Mouse (Mus musculus): Measurements from ENCODE around the gene Lypd6b. TPM values are rescaled to one million over a fixed set of nuclear protein-coding genes. Genes with fewer than 3 reads are reported as not detected.

Gene Lypd6b
- polyA plus RNA-seq, 1 experiment from 2014 or later, result 2.0 TPM

DNA sequence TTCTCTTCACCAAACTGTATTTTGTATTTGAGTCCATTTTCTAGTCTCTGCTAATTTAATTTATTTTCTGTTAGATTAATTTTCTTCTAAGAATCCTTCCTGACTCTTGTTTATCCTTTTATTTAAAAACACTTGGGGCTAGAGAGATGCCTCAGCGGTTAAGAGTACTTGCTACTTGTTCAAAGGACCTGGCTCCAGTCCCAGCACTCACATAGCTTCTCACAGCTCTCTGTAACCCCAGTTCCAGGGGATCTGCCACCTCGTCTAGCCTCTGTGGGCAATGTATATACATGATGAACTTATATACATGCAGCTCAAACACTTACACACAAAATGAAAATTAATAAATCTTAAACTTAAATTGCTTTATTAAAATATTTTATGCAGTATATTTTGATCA lies 103.2 kb downstream of the Lypd6b start:
- no peak for ATAC-seq
- H3K27me3 ChIP-seq (replicated peaks), result no peaks in the 10 kb centered on the region
- no peaks in the 10 kb centered on the region for H3K4me1 ChIP-seq (replicated peaks)
- H3K4me2 ChIP-seq (replicated peaks), result no peak overlapping the region
- H3K36me3 ChIP-seq, result no peaks in the 10 kb centered on the region
- H3K9ac ChIP-seq, result no peak overlapping the region
- 39% methylated on average over 2 of the region's 2 CpGs for WGBS
- no peak overlapping the region for H3K4me3 ChIP-seq (replicated peaks)
- H3K27ac ChIP-seq, result no peak overlapping the region
- no peaks in the 10 kb centered on the region for H3K9me3 ChIP-seq

DNA sequence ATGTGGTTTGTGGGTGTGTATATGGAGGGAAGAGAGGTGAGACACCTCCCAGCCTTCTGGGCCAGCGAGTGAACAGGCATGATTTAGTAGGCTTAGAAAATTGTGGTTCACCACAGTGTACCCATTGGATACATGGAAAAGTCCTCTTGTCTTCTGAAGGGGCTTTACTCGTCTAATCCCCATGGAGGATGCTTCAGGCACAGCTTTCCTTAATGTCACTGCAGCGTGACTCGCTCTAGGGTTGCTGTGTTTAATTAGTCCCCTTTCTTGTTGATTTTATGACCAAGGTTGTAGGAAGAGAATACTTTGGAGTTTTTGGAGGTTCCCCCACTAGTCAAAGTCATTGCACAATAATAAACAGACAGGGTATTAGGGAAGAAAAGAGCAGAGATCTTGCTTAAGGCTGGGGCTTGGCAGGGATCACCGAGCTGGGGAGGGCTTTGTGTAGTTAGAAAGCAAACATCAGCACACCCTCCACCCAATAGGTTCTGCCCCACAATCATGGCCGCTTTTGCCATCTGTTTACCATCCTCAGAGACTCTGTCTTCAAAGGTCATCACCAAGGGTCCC lies 122.4 kb downstream of the Lypd6b start:
- WGBS, result 65% methylated on average over 6 of the region's 6 CpGs
- ATAC-seq, result no peak
- H3K27me3 ChIP-seq (replicated peaks), result no peaks in the 10 kb centered on the region
- H3K9me3 ChIP-seq, result no peaks in the 10 kb centered on the region
- no peak overlapping the region for H3K4me2 ChIP-seq (replicated peaks)
- H3K36me3 ChIP-seq, result no peaks in the 10 kb centered on the region
- H3K4me3 ChIP-seq (replicated peaks), result no peak overlapping the region
- no peak overlapping the region for H3K27ac ChIP-seq
- no peak overlapping the region for H3K9ac ChIP-seq
- no peaks in the 10 kb centered on the region for H3K4me1 ChIP-seq (replicated peaks)

GRCm38 (mm10) chr2:49911296-49912034 lies 124.0 kb downstream of the Lypd6b start:
- H3K4me3 ChIP-seq (replicated peaks), result no peak overlapping the region
- no peak overlapping the region for H3K4me2 ChIP-seq (replicated peaks)
- H3K9me3 ChIP-seq, result no peaks in the 10 kb centered on the region
- H3K9ac ChIP-seq, result no peak overlapping the region
- WGBS, result 74% methylated on average over 7 of the region's 7 CpGs
- H3K27me3 ChIP-seq (replicated peaks), result no peaks in the 10 kb centered on the region
- H3K4me1 ChIP-seq (replicated peaks), result no peaks in the 10 kb centered on the region
- H3K27ac ChIP-seq, result no peak overlapping the region
- no peaks in the 10 kb centered on the region for H3K36me3 ChIP-seq
- no peak for ATAC-seq

DNA sequence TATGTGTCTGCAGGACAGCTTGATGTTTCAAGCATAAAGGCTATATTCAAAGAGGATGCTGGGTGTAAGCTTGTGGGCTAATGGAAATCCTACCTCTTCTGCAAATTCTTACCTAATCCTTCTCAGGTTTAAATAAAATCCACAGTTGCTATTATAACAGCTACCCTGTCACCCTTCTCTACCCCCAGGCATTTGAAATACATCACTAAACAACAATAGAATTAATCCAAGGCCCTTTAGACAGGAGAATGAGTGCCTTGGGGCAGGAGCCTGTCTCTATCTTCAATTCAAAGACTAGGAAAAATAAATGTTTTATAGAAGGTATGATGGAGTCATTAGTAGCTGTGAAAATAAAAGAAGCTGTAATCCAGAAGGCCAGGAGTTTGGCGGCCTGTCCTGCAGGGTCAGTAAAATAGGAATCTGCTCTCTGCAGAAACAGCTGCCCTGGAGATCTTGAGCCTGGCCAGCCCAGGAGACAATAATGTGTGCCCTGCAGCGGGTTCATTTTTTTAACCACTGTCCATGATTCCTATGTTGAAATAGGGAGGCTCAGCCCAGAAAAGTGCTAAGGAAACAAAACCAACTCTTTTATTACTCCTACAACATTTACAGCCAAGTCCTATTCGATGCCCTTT lies 124.9 kb downstream of the Lypd6b start:
- H3K9me3 ChIP-seq, result no peaks in the 10 kb centered on the region
- WGBS, result 64% methylated on average over 3 of the region's 3 CpGs
- H3K27me3 ChIP-seq (replicated peaks), result no peaks in the 10 kb centered on the region
- no peak overlapping the region for H3K9ac ChIP-seq
- no peak overlapping the region for H3K27ac ChIP-seq
- no peaks in the 10 kb centered on the region for H3K4me1 ChIP-seq (replicated peaks)
- H3K36me3 ChIP-seq, result no peaks in the 10 kb centered on the region
- no peak for ATAC-seq
- H3K4me2 ChIP-seq (replicated peaks), result no peak overlapping the region
- no peak overlapping the region for H3K4me3 ChIP-seq (replicated peaks)

DNA sequence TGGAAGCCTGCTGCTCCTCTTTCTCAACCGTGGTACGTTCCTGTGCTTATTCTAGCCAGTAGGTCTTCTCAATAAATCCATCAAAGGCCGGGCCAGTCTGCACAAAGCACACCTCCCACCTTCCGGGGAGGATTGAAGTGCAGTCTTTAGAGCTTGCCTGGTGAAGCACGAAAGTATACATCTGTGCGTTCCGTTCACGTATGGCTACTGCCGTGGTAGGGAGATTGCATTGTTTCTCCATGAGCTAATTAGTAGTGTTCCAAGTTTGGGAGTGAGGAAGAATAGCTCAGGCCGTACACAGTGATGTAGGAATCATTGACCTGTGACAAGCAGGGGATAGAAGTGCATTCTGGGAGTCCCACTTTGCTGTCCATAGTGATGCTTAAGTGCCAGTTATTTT lies 130.0 kb downstream of the Lypd6b start:
- H3K4me2 ChIP-seq (replicated peaks), result no peak overlapping the region

DNA sequence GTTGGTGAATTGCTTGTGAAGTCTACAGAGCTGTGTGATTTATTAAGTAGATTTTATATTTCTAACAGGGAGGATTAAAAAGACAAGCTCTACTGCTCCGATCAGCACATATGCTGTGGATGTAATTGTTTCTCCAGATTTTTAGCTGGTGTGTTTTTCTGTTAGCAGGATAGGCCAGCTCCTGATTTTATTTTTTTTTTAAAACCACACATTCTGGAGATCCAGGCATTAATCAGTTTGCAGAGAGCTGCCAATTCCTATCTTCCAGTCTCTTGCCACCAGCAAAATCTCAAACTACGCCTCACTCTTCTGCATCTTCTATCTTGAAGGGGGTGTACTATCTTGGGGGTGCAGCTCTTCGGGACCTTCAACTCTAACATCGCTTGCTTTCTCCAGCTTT lies 130.6 kb downstream of the Lypd6b start:
- H3K9ac ChIP-seq, result no peak overlapping the region
- no peaks in the 10 kb centered on the region for H3K9me3 ChIP-seq
- H3K27me3 ChIP-seq (replicated peaks), result no peaks in the 10 kb centered on the region
- H3K4me3 ChIP-seq (replicated peaks), result no peak overlapping the region
- H3K4me1 ChIP-seq (replicated peaks), result no peaks in the 10 kb centered on the region
- ATAC-seq, result no peak
- no peaks in the 10 kb centered on the region for H3K36me3 ChIP-seq
- H3K4me2 ChIP-seq (replicated peaks), result no peak overlapping the region
- no peak overlapping the region for H3K27ac ChIP-seq
- 57% methylated on average over 4 of the region's 4 CpGs for WGBS

More for the DNA sequence above, 130.0 kb downstream of the Lypd6b start:
- Histone ChIP-seq H3K9ac (no peak overlapping the region), H3K27ac (no peak overlapping the region), H3K36me3 (no peaks in the 10 kb centered on the region), H3K27me3 (replicated peaks) (no peaks in the 10 kb centered on the region), H3K4me3 (replicated peaks) (no peak overlapping the region), H3K9me3 (no peaks in the 10 kb centered on the region), H3K4me1 (replicated peaks) (no peaks in the 10 kb centered on the region)
- WGBS, result 47% methylated on average over 10 of the region's 10 CpGs
- ATAC-seq, result no peak

- no peak overlapping the region for H3K4me2 ChIP-seq (replicated peaks)
- H3K27me3 ChIP-seq (replicated peaks), result no peaks in the 10 kb centered on the region
- no peaks in the 10 kb centered on the region for H3K9me3 ChIP-seq
- ATAC-seq, result no peak
- no peaks in the 10 kb centered on the region for H3K36me3 ChIP-seq
- H3K9ac ChIP-seq, result no peak overlapping the region
- H3K4me3 ChIP-seq (replicated peaks), result no peak overlapping the region
- 27% methylated on average over 9 of the region's 9 CpGs for WGBS
- H3K27ac ChIP-seq, result no peak overlapping the region
- H3K4me1 ChIP-seq (replicated peaks), result no peaks in the 10 kb centered on the region
These were observed 131.2 kb downstream of the Lypd6b start for GRCm38 (mm10) chr2:49918692-49919091.

DNA sequence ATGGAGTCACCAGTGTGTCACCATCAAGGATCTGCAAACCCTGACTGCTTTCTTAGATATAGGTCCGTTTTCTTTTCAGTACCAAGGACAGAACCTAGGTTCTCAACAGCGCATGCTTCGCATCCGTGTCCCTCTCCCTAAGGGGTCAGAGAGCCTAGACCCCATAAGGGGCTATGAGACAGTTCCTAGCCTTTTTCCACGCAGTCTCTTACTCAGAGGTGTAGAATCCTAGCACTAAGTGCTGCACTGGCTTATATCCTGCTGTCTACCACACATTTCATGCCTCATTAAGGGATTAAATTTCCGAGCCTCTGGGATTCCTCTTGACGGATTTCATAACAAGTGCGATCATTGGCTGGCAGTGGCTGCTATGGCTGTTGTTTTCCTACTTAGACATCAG lies 134.5 kb downstream of the Lypd6b start:
- 51% methylated on average over 8 of the region's 8 CpGs for WGBS
- no peak for ATAC-seq
- Histone ChIP-seq H3K4me1 (replicated peaks) (no peaks in the 10 kb centered on the region), H3K4me3 (replicated peaks) (no peak overlapping the region), H3K4me2 (replicated peaks) (no peak overlapping the region), H3K9ac (no peak overlapping the region), H3K36me3 (no peaks in the 10 kb centered on the region), H3K27ac (no peak overlapping the region), H3K9me3 (no peaks in the 10 kb centered on the region), H3K27me3 (replicated peaks) (no peaks in the 10 kb centered on the region)

- no peaks in the 10 kb centered on the region for H3K36me3 ChIP-seq
- ATAC-seq, result no peak
- no peaks in the 10 kb centered on the region for H3K4me1 ChIP-seq (replicated peaks)
- H3K9ac ChIP-seq, result no peak overlapping the region
- no peak overlapping the region for H3K27ac ChIP-seq
- no peaks in the 10 kb centered on the region for H3K27me3 ChIP-seq (replicated peaks)
- H3K9me3 ChIP-seq, result no peaks in the 10 kb centered on the region
- no peak overlapping the region for H3K4me3 ChIP-seq (replicated peaks)
- WGBS, result 75% methylated on average over 4 of the region's 4 CpGs
- no peak overlapping the region for H3K4me2 ChIP-seq (replicated peaks)
These were observed 135.3 kb downstream of the Lypd6b start for GRCm38 (mm10) chr2:49922810-49923209.

GRCm38 (mm10) chr2:49926186-49926585 lies 138.7 kb downstream of the Lypd6b start:
- Histone ChIP-seq H3K9me3 (no peaks in the 10 kb centered on the region), H3K4me2 (replicated peaks) (no peak overlapping the region)

GRCm38 (mm10) chr2:49927362-49927761 lies 139.9 kb downstream of the Lypd6b start:
- Histone ChIP-seq H3K4me2 (replicated peaks) (no peak overlapping the region), H3K36me3 (no peaks in the 10 kb centered on the region), H3K27me3 (replicated peaks) (no peaks in the 10 kb centered on the region), H3K9me3 (no peaks in the 10 kb centered on the region), H3K4me3 (replicated peaks) (no peak overlapping the region), H3K27ac (no peak overlapping the region), H3K4me1 (replicated peaks) (no peaks in the 10 kb centered on the region), H3K9ac (no peak overlapping the region)
- ATAC-seq, result no peak
- WGBS, result 55% methylated on average over 1 of the region's 1 CpGs

More at GRCm38 (mm10) chr2:49926186-49926585, 138.7 kb downstream of the Lypd6b start:
- 69% methylated on average over 5 of the region's 5 CpGs for WGBS
- H3K4me3 ChIP-seq (replicated peaks), result no peak overlapping the region
- no peak overlapping the region for H3K9ac ChIP-seq
- ATAC-seq, result no peak
- no peaks in the 10 kb centered on the region for H3K36me3 ChIP-seq
- H3K27me3 ChIP-seq (replicated peaks), result no peaks in the 10 kb centered on the region
- H3K4me1 ChIP-seq (replicated peaks), result no peaks in the 10 kb centered on the region
- no peak overlapping the region for H3K27ac ChIP-seq

- H3K36me3 ChIP-seq, result no peaks in the 10 kb centered on the region
- no peaks in the 10 kb centered on the region for H3K27me3 ChIP-seq (replicated peaks)
- no peak overlapping the region for H3K9ac ChIP-seq
- no peak overlapping the region for H3K4me3 ChIP-seq (replicated peaks)
- ATAC-seq, result no peak
- 92% methylated on average over 3 of the region's 3 CpGs for WGBS
- H3K4me2 ChIP-seq (replicated peaks), result no peak overlapping the region
- H3K9me3 ChIP-seq, result no peaks in the 10 kb centered on the region
- H3K4me1 ChIP-seq (replicated peaks), result no peaks in the 10 kb centered on the region
- no peak overlapping the region for H3K27ac ChIP-seq
These were observed 142.4 kb downstream of the Lypd6b start for GRCm38 (mm10) chr2:49929931-49930330.

DNA sequence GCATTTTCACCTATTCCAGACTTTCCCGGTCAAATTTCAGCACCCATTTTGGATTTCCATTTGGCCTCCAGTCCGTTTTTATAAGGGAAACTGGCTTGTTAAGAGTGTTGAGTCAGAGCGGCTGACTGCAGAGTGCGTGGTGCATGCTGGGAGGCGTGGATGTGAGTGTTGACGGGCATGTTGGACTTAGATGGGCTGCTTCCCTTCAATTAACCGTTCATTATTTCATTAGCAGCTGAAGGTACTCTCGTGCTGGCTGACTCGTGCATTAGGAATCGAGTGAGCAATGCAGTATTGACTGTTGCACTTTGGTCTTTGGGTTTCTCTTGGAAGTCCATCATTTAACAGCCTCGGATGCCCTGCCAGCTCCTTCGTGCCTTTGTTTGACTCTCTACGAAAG lies 150.1 kb downstream of the Lypd6b start:
- no peaks in the 10 kb centered on the region for H3K4me1 ChIP-seq (replicated peaks)
- no peaks in the 10 kb centered on the region for H3K27me3 ChIP-seq (replicated peaks)
- H3K9ac ChIP-seq, result no peak overlapping the region
- no peaks in the 10 kb centered on the region for H3K9me3 ChIP-seq
- no peak for ATAC-seq
- H3K36me3 ChIP-seq, result no peaks in the 10 kb centered on the region
- 69% methylated on average over 13 of the region's 13 CpGs for WGBS
- H3K27ac ChIP-seq, result no peak overlapping the region
- no peak overlapping the region for H3K4me3 ChIP-seq (replicated peaks)
- H3K4me2 ChIP-seq (replicated peaks), result no peak overlapping the region
